Mouse (Mus musculus): ENCODE measurements at regions not wholly inside any gene's neighbourhood (a gene's known extent, or its start where the extent isn't known, plus 50 kb on each side); places are given as distances from the start of the nearest gene placed in this dataset.

DNA sequence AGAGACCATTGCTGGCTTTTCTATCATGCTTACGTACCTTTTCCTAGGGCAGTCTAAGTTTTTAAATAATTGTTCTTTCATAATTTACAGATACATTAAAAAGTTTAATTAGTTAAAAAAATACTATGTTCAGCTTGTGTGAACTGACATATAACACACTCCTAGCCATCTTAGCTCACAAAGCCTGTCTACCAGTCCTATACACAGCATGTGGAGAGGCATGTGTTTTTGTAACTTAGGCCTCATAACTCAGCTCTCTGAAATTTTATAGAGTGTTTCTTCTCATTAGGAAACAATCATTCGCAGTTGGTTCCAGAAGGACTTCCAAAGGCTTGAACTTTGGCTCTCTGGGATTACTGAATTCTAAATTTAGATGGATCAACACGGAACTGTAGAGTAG lies 76.3 kb downstream of the Tnfsf18 start:
- TF ChIP-seq CTCF (IDR thresholded peaks at IDR 0.05; ENCODE audit: control insufficient read depth, insufficient read depth, low read length) (no peak), POLR2A (IDR thresholded peaks at IDR 0.05; ENCODE audit: borderline replicate concordance, control insufficient read depth, low read depth, low read length) (no peak)
